Mouse (Mus musculus): ENCODE data around the gene Zfp54.

GRCm38 (mm10) chr17:21472032-21472652, 49.1 kb downstream of the Zfp54 start:
- no peak for TF ChIP-seq FLI1 (IDR thresholded peaks at IDR 0.05; ENCODE audit: low read length)
- no peak for TF ChIP-seq GATA1 (IDR thresholded peaks at IDR 0.05; ENCODE audit: borderline replicate concordance, low read length)

Data from megakaryocyte, embryonic 14.5 days (primary cell).